Mouse (Mus musculus) megakaryocyte-erythroid progenitor cell, adult 5-6 weeks (primary cell): ENCODE measurements around the gene Prrt1. TPM values are rescaled to one million over a fixed set of nuclear protein-coding genes. Genes with fewer than 3 reads are reported as not detected.

Source experiments
- ATAC-seq: replicated peaks from 2 replicates; pipeline ENCODE4 v1.8.0; 2016; ENCODE audit warnings: mild to moderate bottlenecking, inconsistent platforms; ENCODE audit not compliant: severe bottlenecking, poor library complexity, low FRiP score, low TSS enrichment
- total RNA-seq, 2 experiments: library from RNA; stranded (forward) in 1 of 2; stranded (reverse) in 1 of 2; fragments of 200-1000, 215-1000 nt in 1 of 2; fragments of >200 nt in 1 of 2; fragmentation: Nextera tagmentation in 1 of 2; gene quantifications; 2 replicates each; pipeline ENCODE4 v1.2.3; 2014 to 2017

Prrt1 gene
- 0.59 TPM in 1 of 2 replicates, not detected in the other for total RNA-seq (2014; fragmentation: Nextera tagmentation)
- total RNA-seq (2017): 0.75 TPM in 1 of 2 replicates, not detected in the other

DNA sequence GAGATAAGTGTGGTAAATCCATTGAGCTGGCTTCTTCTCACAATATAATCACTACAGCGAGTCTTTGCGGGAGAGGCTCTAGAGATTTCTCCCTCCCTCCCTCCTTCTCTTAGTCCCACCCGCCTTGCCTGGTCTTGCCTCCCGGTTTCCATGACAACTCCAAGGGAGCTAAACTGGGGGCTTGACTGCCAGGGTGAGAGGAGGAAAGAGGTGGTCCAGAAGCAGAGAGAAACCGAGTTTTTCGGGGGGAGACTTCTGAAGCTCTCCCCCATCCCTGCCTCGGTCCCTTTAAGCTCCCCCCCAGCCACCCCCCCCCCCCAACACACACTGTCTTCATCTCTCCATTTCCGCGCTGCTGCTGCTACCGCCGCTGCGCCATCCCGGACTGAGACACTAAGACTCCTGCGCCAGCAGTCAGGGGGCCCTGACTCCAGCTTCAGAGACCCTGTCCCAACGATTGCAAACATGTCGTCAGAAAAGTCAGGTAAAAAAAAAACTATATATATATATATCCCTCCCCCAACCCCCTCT is at the start of gene Prrt1:
Prrt1 (plus strand) TSS at position 313 of the 531 bp plus-strand sequence.
- no peak for ATAC-seq

DNA sequence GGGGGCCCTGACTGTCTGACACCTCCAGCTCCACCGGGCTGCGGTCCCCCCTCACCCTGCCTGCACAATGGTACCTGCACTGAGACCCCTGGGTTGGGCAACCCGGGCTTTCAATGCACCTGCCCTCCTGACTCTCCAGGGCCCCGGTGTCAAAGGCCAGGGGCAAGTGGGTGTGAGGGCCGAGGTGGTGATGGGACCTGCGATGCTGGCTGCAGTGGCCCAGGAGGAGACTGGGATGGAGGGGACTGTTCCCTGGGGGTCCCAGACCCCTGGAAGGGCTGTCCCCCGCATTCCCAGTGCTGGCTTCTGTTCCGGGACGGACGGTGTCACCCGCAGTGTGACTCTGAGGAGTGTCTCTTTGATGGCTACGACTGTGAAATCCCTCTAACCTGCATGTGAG is 46.8 kb upstream of the Prrt1 start:
- no peak for ATAC-seq

DNA sequence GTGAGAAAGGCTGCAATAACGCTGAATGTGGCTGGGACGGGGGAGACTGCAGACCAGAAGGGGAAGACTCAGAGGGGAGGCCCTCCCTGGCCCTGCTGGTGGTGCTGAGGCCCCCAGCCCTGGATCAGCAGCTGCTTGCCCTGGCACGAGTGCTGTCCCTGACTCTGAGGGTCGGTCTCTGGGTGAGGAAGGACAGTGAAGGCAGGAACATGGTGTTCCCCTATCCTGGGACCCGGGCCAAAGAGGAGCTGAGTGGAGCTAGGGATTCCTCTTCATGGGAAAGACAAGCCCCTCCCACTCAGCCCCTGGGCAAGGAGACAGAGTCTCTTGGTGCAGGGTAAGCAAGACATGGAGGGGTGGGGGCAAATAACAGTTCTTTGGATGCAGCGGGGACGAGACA is 45.9 kb upstream of the Prrt1 start:
- ATAC-seq: no peak

DNA sequence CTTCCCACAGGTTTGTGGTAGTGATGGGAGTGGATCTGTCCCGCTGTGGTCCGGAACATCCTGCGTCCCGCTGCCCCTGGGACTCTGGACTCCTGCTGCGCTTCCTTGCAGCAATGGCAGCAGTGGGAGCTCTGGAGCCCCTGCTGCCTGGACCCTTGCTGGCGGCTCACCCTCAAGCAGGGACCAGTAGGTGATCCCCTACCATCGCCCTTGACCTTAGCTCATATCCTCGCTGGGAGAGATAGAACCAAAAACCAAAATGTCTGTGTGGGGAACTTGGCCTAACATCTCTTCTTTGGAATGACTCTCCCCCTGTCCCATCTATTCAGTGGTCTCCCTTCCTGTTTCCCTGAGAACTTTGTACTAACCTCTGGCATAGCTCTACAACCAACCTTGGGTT is 45.5 kb upstream of the Prrt1 start:
- no peak for ATAC-seq

DNA sequence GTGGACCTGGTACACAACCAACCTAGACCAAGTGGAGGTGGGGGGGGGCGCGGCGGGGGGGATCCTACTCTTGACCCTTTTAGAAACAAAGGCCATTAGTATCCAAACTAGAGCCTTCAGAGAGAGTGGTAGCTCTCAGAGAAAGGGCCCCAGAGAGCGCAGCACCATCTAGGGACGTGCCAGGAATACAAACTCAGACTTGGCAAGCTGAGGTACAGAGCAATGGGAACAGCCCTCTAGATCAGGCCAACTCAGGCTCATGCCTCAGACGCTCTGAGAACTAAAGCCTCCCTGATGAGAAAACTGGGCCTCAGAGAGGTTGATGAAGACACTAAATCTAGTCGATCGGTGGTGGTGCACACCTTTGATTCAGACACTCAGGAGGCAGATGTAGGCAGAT is 44.2 kb upstream of the Prrt1 start:
- ATAC-seq: no peak

DNA sequence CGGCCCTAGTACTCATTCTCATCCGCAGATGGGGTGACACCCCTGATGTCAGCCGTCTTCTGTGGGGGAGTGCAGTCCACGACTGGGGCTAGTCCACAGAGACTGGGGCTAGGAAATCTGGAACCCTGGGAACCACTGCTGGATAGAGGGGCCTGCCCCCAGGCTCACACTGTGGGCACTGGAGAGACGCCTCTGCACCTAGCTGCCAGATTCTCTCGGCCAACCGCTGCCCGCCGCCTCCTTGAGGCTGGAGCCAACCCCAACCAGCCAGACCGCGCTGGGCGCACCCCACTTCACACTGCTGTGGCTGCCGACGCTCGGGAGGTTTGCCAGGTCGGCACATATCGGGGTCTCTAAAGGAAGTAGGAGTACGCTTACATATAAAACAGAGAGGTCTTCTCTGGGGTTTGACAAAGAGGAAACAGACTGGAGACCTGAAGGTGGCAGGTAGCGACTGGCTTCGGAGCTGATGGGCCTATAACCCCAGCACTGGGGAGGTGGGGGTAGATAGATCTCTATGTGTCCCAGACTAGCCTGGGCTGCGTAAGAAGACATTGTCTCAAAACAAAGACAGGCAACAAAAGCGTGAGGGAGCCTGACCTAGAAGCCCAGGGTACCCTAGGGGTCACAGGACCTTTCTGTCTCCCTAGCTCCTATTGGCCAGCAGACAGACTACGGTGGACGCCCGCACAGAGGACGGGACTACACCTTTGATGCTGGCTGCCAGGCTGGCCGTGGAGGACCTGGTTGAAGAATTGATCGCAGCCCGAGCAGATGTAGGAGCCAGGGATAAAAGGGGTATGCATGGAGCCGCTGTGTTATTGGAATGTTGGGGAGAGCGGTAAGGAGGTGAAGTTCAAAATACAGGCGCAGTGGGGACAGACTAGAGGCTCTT is 43.2 kb upstream of the Prrt1 start:
- ATAC-seq: no peak

DNA sequence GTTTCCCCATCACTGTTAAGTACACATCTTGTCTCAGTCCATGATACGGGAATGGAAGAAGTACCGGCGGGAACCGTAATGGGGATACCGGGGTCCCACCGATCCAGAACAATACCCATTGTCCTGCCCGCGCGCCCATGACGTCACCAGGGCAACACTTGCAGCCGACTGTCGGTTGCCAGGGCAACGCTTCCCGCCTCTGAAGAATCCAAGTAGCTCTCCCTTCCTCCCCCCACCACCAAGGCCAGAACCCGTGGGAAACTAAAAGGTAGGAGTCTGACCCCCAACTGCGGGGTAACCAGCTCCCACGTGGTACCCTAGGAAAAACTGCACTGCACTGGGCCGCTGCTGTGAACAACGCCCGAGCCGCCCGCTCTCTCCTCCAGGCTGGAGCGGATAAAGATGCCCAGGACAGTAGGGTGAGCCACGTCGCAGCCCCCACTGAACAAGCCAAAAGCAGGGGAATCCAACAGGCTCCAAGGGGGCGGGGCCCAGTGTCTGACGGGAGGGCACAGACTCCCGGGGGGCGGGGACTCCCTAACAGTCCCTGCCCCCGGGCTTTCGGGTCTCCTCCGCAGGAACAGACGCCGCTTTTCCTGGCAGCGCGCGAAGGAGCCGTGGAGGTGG is 42.4 kb upstream of the Prrt1 start:
- ATAC-seq: peak; percentile 57

DNA sequence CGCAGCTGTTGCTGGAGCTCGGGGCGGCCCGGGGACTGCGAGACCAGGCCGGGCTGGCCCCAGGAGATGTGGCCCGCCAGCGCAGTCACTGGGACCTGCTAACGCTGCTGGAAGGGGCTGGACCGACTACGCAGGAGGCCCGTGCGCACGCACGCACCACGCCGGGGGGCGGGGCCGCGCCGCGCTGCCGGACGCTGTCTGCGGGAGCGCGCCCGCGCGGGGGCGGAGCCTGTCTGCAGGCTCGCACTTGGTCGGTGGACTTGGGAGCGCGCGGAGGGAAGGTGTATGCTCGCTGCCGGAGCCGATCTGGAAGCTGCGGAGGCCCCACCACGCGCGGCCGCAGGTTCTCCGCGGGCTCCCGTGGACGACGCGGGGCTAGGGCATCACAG is 41.9 kb upstream of the Prrt1 start:
- peak; percentile 44 for ATAC-seq

DNA sequence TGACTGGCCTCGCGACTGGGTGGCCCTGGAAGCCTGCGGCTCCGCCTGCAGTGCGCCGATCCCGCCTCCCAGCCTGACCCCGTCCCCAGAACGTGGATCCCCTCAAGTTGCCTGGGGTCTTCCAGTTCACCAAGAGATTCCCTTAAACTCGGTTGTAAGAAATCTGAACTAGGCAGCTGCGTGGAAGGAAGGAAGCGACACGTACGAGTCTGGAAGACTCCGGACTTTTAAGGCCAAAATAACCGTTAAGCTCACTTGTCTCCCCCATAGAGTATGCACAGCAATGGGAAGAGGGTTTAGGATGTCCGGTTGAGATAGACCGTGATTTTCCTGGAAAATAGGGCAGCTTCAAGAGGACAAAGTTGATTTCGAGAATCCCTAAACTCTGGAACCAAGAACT is 41.5 kb upstream of the Prrt1 start:
- ATAC-seq: no peak

DNA sequence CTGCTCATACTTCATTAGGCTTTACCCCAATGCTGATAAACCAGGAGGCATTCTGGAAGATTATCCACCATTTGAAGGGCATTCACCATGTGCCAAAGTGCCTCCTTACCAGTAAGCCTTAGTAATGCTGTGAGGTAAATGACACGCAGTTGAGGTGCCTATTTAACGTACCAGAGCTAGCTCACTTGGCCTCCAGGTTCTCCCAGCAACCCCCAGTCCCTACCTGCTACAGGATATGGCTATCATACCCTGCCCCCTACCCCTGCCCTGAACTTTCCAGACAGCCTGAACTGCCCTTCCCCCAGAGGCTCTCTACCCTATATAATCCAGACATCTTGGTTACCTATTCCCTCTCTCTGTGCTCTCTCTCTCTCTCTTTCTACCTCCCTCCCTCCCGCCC is 40.6 kb upstream of the Prrt1 start:
- no peak for ATAC-seq

DNA sequence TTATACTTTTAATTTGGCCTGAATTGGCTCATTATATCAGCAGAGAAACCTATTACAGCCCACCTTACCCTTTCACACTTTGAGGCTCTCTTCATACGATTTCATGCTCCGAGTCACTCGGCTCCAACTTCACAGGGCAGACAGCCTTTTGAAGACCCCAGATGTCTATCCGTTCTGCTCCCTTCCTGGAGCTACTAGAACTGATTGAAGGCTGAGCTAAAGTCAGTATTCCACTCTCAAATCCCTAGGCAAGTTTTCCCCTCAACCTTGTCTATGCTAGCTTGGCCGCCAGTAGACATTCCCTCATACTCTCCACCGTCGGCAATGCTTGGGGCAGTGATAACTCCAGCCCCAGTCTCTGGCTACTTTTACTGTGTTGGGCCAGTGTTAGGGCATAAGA is 40.1 kb upstream of the Prrt1 start:
- no peak for ATAC-seq

DNA sequence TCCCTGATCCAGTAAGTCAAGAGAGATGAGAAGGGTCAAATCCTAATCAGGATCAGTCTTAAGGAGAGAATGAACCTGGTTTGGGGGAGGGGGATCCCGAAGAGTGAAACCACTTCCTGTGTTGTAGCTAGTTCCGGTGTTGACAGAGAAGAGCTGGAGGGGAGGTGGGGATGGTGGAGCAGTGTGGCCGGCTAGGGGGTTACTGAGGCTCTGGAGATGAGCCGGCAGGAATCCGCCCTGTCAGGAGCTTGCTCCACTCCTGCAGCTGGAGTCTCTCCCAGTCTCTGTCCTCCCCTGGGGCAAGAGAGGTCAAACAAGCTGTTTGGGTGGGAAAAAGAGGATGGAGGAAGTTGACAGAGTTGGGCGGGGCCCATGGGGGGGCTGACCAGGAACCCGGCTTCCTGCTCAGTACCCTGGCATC is 39.6 kb upstream of the Prrt1 start, which contains the start of gene Gpsm3:
Gpsm3 (plus strand) TSS at position 126 of the 421 bp plus-strand sequence.
- no peak for ATAC-seq

DNA sequence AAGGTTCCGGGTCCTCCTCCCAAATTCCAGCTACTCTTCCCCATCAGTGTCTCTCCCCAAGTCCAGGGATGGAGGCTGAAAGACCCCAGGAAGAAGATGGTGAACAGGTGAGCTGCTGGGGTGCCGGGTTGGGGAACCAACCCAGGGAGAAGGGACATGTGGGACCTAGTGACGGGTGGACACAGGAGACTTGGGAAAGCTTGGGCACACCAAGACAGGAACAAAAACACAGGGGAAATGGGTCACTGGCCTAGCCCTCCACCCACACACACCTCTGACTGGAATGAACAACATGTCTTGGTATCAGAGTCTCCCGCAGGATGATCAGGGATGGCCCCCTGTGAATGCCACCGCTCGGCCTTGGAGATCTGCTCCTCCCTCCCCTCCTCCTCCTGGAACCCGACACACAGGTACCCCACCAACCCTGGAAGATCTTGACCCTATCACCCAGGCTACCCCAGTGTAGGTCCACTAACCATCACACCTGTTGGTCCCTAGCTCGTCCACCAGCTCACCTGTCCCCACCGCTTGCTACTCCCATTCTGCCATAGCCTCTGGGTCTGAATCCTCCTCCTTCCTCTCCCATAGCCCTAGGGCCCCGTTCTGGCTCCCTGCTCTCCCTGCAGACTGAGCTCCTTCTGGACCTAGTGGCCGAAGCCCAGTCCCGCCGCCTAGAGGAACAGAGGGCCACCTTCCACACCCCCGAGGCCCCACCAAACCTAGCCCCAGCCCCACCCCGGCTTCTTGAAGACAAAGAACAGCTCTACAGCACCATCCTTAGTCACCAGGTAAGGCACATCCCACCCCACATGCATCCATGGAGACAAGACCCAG is 39.0 kb upstream of the Prrt1 start:
- ATAC-seq: no peak

DNA sequence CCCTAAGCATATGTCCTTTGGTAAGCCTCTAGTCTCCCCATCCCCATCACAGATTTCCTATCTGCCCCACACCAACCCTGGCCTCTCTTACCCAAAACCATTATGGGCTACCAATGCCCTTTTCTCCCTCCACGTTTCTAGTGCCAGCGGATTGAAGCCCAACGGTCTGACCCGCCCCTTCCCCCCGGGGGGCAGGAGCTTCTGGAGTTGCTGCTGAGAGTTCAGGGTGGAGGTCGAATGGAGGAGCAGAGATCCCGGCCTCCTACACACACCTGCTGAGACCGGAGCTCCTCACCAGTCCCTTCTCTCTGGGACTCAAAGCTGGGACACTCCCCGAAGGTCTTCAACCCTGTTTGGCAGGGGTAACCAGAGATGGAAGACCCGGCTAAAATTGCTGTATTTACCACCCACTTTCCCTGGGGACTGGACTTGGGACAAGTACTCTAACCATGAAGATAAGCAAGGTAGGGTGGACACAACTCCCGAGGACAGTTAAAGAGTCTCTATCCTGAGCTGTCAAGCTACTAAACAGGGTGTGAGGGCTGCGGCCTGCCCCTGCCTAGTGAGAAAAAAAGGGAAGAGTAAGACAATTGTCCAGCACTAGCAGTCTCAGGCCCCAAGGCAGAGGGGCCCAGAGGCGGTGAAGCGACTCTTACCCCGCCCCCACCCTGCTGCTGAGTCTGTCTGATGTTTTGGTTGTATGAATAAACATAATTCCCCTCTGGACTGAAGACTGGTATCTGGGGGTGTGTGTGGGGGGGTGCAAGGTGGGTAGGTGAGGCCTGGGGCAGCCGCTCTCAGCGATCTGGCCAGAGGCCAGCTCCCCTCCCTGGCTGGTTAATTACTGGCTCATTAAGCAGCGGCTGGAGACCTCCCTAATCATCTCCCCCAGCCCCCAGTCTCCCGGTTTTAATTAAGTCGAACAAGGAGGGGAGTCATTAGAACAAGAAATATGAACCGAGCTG is 38.0 kb upstream of the Prrt1 start, which contains the start of gene Pbx2:
Pbx2 (plus strand) TSS at position 238 of the 965 bp plus-strand sequence.
- no peak for ATAC-seq

DNA sequence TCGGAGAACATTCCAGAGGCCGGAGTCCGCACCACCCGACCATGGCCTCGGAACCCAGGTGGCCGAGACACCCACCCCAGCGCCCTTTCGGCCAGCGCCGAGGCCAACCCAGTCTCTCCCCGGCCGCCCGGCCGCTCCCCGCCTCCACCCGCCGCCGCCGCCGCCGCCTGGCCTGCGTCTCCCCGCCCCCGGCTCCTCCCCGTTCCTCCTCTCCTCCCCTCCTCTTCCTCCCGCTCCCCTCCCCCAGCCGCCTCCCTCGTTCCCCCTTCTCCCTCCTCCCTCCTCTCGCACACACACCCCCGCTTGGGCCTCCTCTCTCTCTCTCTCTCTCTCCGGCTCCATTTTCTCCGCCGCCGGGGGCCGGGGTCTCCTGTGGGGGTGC is 37.3 kb upstream of the Prrt1 start:
- peak; percentile 38 for ATAC-seq

DNA sequence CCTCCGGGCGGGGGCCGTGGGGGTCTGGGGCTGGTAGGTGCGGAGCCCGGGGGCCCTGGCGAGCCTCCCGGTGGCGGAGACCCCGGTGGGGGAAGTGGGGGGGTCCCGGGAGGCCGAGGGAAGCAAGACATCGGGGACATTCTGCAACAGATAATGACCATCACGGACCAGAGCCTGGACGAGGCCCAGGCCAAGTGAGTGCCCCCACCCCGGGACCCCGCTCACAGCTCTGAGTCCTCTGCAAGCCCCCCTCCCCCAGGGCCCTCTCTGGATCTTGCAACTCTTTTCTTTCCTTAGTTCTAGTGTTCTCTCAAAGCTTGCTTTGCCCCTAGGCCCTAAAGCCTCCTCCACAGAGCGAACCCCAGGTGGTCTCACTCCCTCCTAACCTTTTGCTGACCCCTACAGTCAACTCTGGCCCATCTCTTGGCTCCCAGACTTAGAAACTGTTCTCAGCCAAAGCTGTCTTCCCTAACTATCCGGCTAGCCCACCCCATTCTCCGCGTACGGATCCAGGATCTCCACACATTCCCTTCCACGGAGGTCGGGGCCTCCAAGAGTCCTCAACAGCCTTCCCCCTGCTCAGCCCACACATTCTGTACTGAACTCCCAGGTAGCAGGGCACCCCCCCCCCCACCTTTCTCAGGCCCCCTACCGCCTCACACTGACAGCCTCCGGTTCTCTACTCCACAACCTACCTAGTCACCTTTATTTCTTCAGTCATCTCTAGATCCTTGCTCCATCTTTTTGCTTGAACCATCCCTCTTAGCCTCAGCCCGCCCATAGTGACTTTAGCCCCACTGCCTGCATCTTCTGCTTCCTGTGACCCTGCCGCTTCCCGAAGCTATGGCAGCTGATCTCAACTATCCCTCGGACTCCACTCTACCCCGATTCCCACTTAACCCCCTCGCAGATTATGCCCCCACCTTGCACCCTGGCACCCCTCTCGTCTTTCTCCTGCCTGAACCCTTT is 36.5 kb upstream of the Prrt1 start:
- ATAC-seq: no peak

DNA sequence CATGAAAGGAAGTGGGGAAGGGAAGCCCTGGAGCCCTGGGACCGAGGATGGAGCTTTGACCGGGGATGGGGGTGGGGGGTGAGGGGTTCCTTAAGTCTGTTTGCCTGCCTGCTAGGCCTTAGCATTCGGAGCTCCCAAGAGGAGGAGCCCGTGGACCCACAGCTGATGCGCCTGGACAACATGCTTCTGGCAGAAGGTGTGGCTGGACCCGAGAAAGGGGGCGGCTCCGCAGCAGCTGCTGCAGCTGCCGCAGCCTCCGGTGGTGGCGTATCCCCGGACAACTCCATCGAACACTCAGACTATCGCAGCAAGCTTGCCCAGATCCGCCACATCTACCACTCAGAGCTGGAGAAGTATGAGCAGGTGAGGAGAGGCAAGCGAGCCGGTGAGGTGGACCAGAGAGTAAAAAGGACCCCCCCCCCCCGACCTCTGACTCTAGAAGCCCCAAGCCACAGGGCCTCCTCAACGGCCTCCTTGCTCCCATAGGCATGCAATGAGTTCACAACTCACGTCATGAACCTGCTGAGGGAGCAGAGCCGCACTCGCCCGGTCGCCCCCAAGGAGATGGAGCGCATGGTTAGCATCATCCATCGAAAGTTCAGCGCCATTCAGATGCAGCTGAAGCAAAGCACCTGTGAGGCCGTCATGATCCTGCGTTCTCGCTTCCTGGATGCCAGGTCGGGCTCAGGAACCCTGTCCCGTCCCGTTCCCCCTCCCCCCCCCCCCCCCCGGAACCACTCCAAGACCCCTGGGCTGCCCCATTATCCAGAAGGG is 35.4 kb upstream of the Prrt1 start:
- no peak for ATAC-seq
